Mouse (Mus musculus) liver, embryonic 14.5 days (tissue): Measurements from ENCODE around the gene Nr2c2ap. TPM values are rescaled to one million over a fixed set of nuclear protein-coding genes. Genes with fewer than 3 reads are reported as not detected.

Source experiments
- ATAC-seq: fragments of 200-750 bp; cut with Nextera tagmentation; 2 replicates; pipeline ENCODE4 v1.8.0; 2017; ENCODE audit warnings: moderate number of reproducible peaks, mild to moderate bottlenecking, moderate library complexity; ENCODE audit not compliant: insufficient read depth
- DNase-seq, 3 experiments: peaks; one replicate each; pipeline ENCODE4 v3.0.0-alpha.2; 2012 to 2013; ENCODE audit warnings: low read depth in 3 of 3, low spot score in 3 of 3
- H3K27ac ChIP-seq: fragments of 300-500 bp; sonication (generic); 2 replicates; pipeline ENCODE4 v1.5.1; 2014; ENCODE audit warnings: moderate library complexity, mild to moderate bottlenecking, control low read depth, inconsistent platforms
- H3K27me3 ChIP-seq: fragments of 300-500 bp; sonication (generic); 2 replicates; pipeline ENCODE4 v1.6.1; 2014; ENCODE audit warnings: mild to moderate bottlenecking, low read length, moderate library complexity; ENCODE audit not compliant: control insufficient read depth, insufficient read depth
- H3K36me3 ChIP-seq: fragments of 300-500 bp; sonication (generic); replicated peaks from 2 replicates; pipeline ENCODE4 v1.6.1; 2014; ENCODE audit warnings: low read depth; ENCODE audit not compliant: control insufficient read depth, insufficient read depth
- H3K4me1 ChIP-seq, 2 experiments: fragments of 200-500 bp in 1 of 2; fragments of 300-500 bp in 1 of 2; sonication (generic) in 1 of 2; replicated peaks; 2 replicates each; pipeline ENCODE4 v1.6.1; 2012 to 2014; ENCODE audit warnings: antibody characterized with exemption in 1 of 2, inconsistent platforms in 1 of 2, low read length in 1 of 2; ENCODE audit not compliant: control insufficient read depth in 2 of 2, insufficient read depth in 2 of 2
- H3K4me2 ChIP-seq: fragments of 300-500 bp; sonication (generic); 2 replicates; pipeline ENCODE4 v1.6.1; 2014; ENCODE audit warnings: low read depth, mild to moderate bottlenecking, control low read depth, moderate library complexity
- H3K4me3 ChIP-seq, 2 experiments: fragments of 200-500 bp in 1 of 2; fragments of 300-500 bp in 1 of 2; sonication (generic) in 1 of 2; 2 replicates each; pipeline ENCODE4 v1.5.1; 2012 to 2014; ENCODE audit warnings: low read depth in 2 of 2, low read length in 2 of 2, mild to moderate bottlenecking in 2 of 2, control low read depth in 1 of 2, inconsistent platforms in 1 of 2, moderate library complexity in 1 of 2; ENCODE audit not compliant: insufficient read depth in 1 of 2
- H3K9ac ChIP-seq: fragments of 300-500 bp; sonication (generic); replicated peaks from 2 replicates; pipeline ENCODE4 v1.6.1; 2014; ENCODE audit warnings: mild to moderate bottlenecking, control low read depth, moderate library complexity
- H3K9me3 ChIP-seq: fragments of 300-500 bp; sonication (generic); 2 replicates; pipeline ENCODE4 v1.6.1; 2016; ENCODE audit warnings: low read length, mixed read lengths; ENCODE audit not compliant: control insufficient read depth
- CTCF ChIP-seq: IDR thresholded peaks from 2 replicates; pipeline ENCODE4 v1.5.1; 2016; ENCODE audit warnings: antibody characterized with exemption, low read depth, control low read depth
- EP300 ChIP-seq: IDR thresholded peaks from 2 replicates; pipeline ENCODE4 v1.6.1; 2016; ENCODE audit warnings: antibody characterized with exemption, low read depth
- WGBS: fragments of 180-500 bp; shearing (Covaris S2); extraction: QIAGEN DNeasy Blood & Tissue Kit; methylation state at CpG from one replicate; pipeline ENCODE4 v1.1.7; 2014; ENCODE audit not compliant: insufficient replicate concordance; 5-methylcytosine and 5-hydroxymethylcytosine counted together
- polyA plus RNA-seq, 2 experiments: library from polyadenylated mRNA; depleted of rRNA in 1 of 2; stranded (reverse) in 1 of 2; unstranded in 1 of 2; fragments of >200 nt; fragmentation: Nextera tagmentation in 1 of 2; extraction: Ambion mirVana in 1 of 2; gene quantifications; 2 replicates each; pipeline versions ENCODE4 v1.2.1 to v1.2.3; 2012 to 2014

The Nr2c2ap gene
- polyA plus RNA-seq, 2 experiments, result 11.1 to 11.8 TPM

GRCm38 (mm10) chr8:70111192-70111795 lies 19.8 kb upstream of the Nr2c2ap start:
- 37% methylated on average over 23 of the region's 23 CpGs for WGBS
- Histone ChIP-seq H3K4me2 (no peak overlapping the region), H3K4me3 (no peak overlapping the region), H3K27me3 (peaks cover 54% of the 10 kb centered on the region), H3K9me3 (no peaks in the 10 kb centered on the region), H3K36me3 (no peaks in the 10 kb centered on the region), H3K9ac (no peak overlapping the region), H3K27ac (no peak overlapping the region), H3K4me1 (no peaks in the 10 kb centered on the region)
- TF ChIP-seq CTCF (no peak), EP300 (no peak)
- ATAC-seq (no peak), DNase-seq (no peak)

GRCm38 (mm10) chr8:70112401-70113016 lies 18.6 kb upstream of the Nr2c2ap start:
- 9% methylated on average over 43 of the region's 43 CpGs for WGBS
- no peak for ATAC-seq

GRCm38 (mm10) chr8:70114488-70114887 lies 16.6 kb upstream of the Nr2c2ap start:
- TF ChIP-seq EP300 (no peak), CTCF (no peak)
- ATAC-seq, result no peak

More at GRCm38 (mm10) chr8:70112401-70113016, 18.6 kb upstream of the Nr2c2ap start:
- no peak for DNase-seq
- Histone ChIP-seq H3K36me3 (no peaks in the 10 kb centered on the region), H3K27ac (no peak overlapping the region), H3K9ac (no peak overlapping the region), H3K9me3 (no peaks in the 10 kb centered on the region), H3K4me2 (no peak overlapping the region), H3K4me3 (no peak overlapping the region), H3K4me1 (no peaks in the 10 kb centered on the region), H3K27me3 (peaks cover 57% of the 10 kb centered on the region)
- TF ChIP-seq EP300, result no peak
- no peak for TF ChIP-seq CTCF

GRCm38 (mm10) chr8:70114892-70115291 lies 16.2 kb upstream of the Nr2c2ap start:
- H3K4me3 ChIP-seq, result no peak overlapping the region
- H3K9me3 ChIP-seq, result no peaks in the 10 kb centered on the region
- TF ChIP-seq CTCF (no peak), EP300 (no peak)
- WGBS, result 50% methylated on average over 13 of the region's 13 CpGs
- no peak overlapping the region for H3K9ac ChIP-seq
- ATAC-seq (no peak), DNase-seq (no peak)
- H3K4me1 ChIP-seq, result no peaks in the 10 kb centered on the region
- no peaks in the 10 kb centered on the region for H3K36me3 ChIP-seq
- peaks cover 81% of the 10 kb centered on the region for H3K27me3 ChIP-seq
- no peak overlapping the region for H3K27ac ChIP-seq
- H3K4me2 ChIP-seq, result no peak overlapping the region

More at GRCm38 (mm10) chr8:70114488-70114887, 16.6 kb upstream of the Nr2c2ap start:
- H3K27me3 ChIP-seq, result peaks cover 77% of the 10 kb centered on the region
- no peaks in the 10 kb centered on the region for H3K36me3 ChIP-seq
- no peaks in the 10 kb centered on the region for H3K9me3 ChIP-seq
- no peaks in the 10 kb centered on the region for H3K4me1 ChIP-seq
- WGBS, result 11% methylated on average over 6 of the region's 6 CpGs
- no peak overlapping the region for H3K4me2 ChIP-seq
- H3K9ac ChIP-seq, result no peak overlapping the region
- no peak overlapping the region for H3K4me3 ChIP-seq
- no peak for DNase-seq
- H3K27ac ChIP-seq, result no peak overlapping the region

- H3K27me3 ChIP-seq, result peaks cover 64% of the 10 kb centered on the region
- H3K9me3 ChIP-seq, result no peaks in the 10 kb centered on the region
- no peak for ATAC-seq
- H3K36me3 ChIP-seq, result no peaks in the 10 kb centered on the region
- DNase-seq, result peak; percentile 43 to 48 (median 45)
- 4% methylated on average over 9 of the region's 9 CpGs for WGBS
- H3K27ac ChIP-seq, result no peak overlapping the region
- no peak overlapping the region for H3K9ac ChIP-seq
- H3K4me1 ChIP-seq, result no peaks in the 10 kb centered on the region
- no peak overlapping the region for H3K4me3 ChIP-seq
- TF ChIP-seq EP300, result no peak
- TF ChIP-seq CTCF, result no peak
- no peak overlapping the region for H3K4me2 ChIP-seq
Observed at GRCm38 (mm10) chr8:70117611-70118010, 13.5 kb upstream of the Nr2c2ap start.
